Mouse (Mus musculus) limb, embryonic 13.5 days (tissue): ENCODE measurements at regions not wholly inside any gene's neighbourhood (a gene's known extent, or its start where the extent isn't known, plus 50 kb on each side); places are given as distances from the start of the nearest gene placed in this dataset.
"Not testable (repeated sequence)": the region's sequence is repeated elsewhere in the genome, so short reads cannot be mapped to it uniquely, and the experiment has no call there.

Source experiments
- ATAC-seq: fragments of 200-750 bp; cut with Nextera tagmentation; 2 replicates; pipeline ENCODE4 v1.8.0; 2017; ENCODE audit warnings: low read depth, moderate number of reproducible peaks, moderate TSS enrichment; ENCODE audit not compliant: low FRiP score
- H3K27ac ChIP-seq: fragments of 300-500 bp; sonication (generic); 2 replicates; pipeline ENCODE4 v1.5.1; 2015; ENCODE audit warnings: inconsistent platforms, mild to moderate bottlenecking, moderate library complexity
- H3K27me3 ChIP-seq: fragments of 300-500 bp; sonication (generic); 2 replicates; pipeline ENCODE4 v1.6.1; 2015; ENCODE audit warnings: mild to moderate bottlenecking, inconsistent platforms
- H3K36me3 ChIP-seq: fragments of 300-500 bp; sonication (generic); 2 replicates; pipeline ENCODE4 v1.6.1; 2015; ENCODE audit warnings: inconsistent platforms, mild to moderate bottlenecking, moderate library complexity
- H3K4me1 ChIP-seq: fragments of 300-500 bp; sonication (generic); 2 replicates; pipeline ENCODE4 v1.6.1; 2015; ENCODE audit warnings: inconsistent platforms
- H3K4me2 ChIP-seq: fragments of 300-500 bp; sonication (generic); replicated peaks from 2 replicates; pipeline ENCODE4 v1.6.1; 2015; ENCODE audit warnings: inconsistent platforms, mild to moderate bottlenecking, moderate library complexity
- H3K4me3 ChIP-seq: fragments of 300-500 bp; sonication (generic); 2 replicates; pipeline ENCODE4 v1.5.1; 2015; ENCODE audit warnings: moderate library complexity, mild to moderate bottlenecking, inconsistent platforms
- H3K9ac ChIP-seq: fragments of 300-500 bp; sonication (generic); 2 replicates; pipeline ENCODE4 v1.6.1; 2015; ENCODE audit warnings: mild to moderate bottlenecking, inconsistent platforms
- H3K9me3 ChIP-seq: fragments of 300-500 bp; sonication (generic); 2 replicates; pipeline ENCODE4 v1.6.1; 2016; ENCODE audit warnings: inconsistent platforms
- WGBS: fragments of 180-500 bp; shearing (Covaris S2); methylation state at CpG from one replicate; pipeline ENCODE4 v1.1.7; 2015; 5-methylcytosine and 5-hydroxymethylcytosine counted together

- H3K4me3 ChIP-seq, result no peak overlapping the region
- H3K4me2 ChIP-seq, result no peak overlapping the region
- no peaks in the 10 kb centered on the region for H3K9me3 ChIP-seq
- no peak overlapping the region for H3K27ac ChIP-seq
- ATAC-seq, result no peak
- no peaks in the 10 kb centered on the region for H3K27me3 ChIP-seq
- WGBS, result 61% methylated on average over 3 of the region's 3 CpGs
- H3K9ac ChIP-seq, result no peak overlapping the region
- no peaks in the 10 kb centered on the region for H3K36me3 ChIP-seq
- no peaks in the 10 kb centered on the region for H3K4me1 ChIP-seq
Measured at GRCm38 (mm10) chr10:3192291-3192690, 75.3 kb downstream of the H60c start.

- no peaks in the 10 kb centered on the region for H3K36me3 ChIP-seq
- no peak overlapping the region for H3K4me2 ChIP-seq
- no peak for ATAC-seq
- 84% methylated on average over 4 of the region's 4 CpGs for WGBS
- H3K4me3 ChIP-seq, result no peak overlapping the region
- no peak overlapping the region for H3K9ac ChIP-seq
- no peak overlapping the region for H3K27ac ChIP-seq
- no peaks in the 10 kb centered on the region for H3K9me3 ChIP-seq
- H3K27me3 ChIP-seq, result no peaks in the 10 kb centered on the region
- no peaks in the 10 kb centered on the region for H3K4me1 ChIP-seq
Measured at GRCm38 (mm10) chr10:3188361-3188760, 79.2 kb downstream of the H60c start.

GRCm38 (mm10) chr10:3180103-3180502 lies 87.5 kb downstream of the H60c start:
- no peaks in the 10 kb centered on the region for H3K36me3 ChIP-seq
- no peak overlapping the region for H3K9ac ChIP-seq
- no peaks in the 10 kb centered on the region for H3K27me3 ChIP-seq
- no peak overlapping the region for H3K4me2 ChIP-seq
- ATAC-seq, result no peak
- H3K27ac ChIP-seq, result no peak overlapping the region
- no peaks in the 10 kb centered on the region for H3K4me1 ChIP-seq
- no peak overlapping the region for H3K4me3 ChIP-seq
- peaks cover 5% of the 10 kb centered on the region; the same call in 1 of the 2 replicates for H3K9me3 ChIP-seq

- no peaks in the 10 kb centered on the region for H3K36me3 ChIP-seq
- ATAC-seq, result no peak
- H3K9ac ChIP-seq, result no peak overlapping the region
- H3K4me2 ChIP-seq, result no peak overlapping the region
- no peak overlapping the region for H3K27ac ChIP-seq
- H3K27me3 ChIP-seq, result no peaks in the 10 kb centered on the region
- H3K9me3 ChIP-seq, result 0 out of 2 replicates have a peak, but pooled peaks cover 4% of the 10 kb centered on the region
- no peak overlapping the region for H3K4me3 ChIP-seq
- H3K4me1 ChIP-seq, result no peaks in the 10 kb centered on the region
Measured at GRCm38 (mm10) chr10:3173601-3174000, 94.0 kb downstream of the H60c start.

- not testable (repeated sequence) for H3K4me1 ChIP-seq, H3K4me3 ChIP-seq, H3K36me3 ChIP-seq, H3K27ac ChIP-seq, H3K9me3 ChIP-seq, H3K9ac ChIP-seq, H3K27me3 ChIP-seq, ATAC-seq, H3K4me2 ChIP-seq
- WGBS, result 80% methylated on average over 4 of the region's 4 CpGs
Measured at GRCm38 (mm10) chr10:3172927-3173326, 94.6 kb downstream of the H60c start.

- Histone ChIP-seq H3K9me3 (0 out of 2 replicates have a peak, but pooled peaks cover 4% of the 10 kb centered on the region), H3K27me3 (no peaks in the 10 kb centered on the region), H3K4me2 (no peak overlapping the region), H3K4me1 (no peaks in the 10 kb centered on the region), H3K36me3 (no peaks in the 10 kb centered on the region), H3K4me3 (no peak overlapping the region), H3K9ac (no peak overlapping the region), H3K27ac (no peak overlapping the region)
- 93% methylated on average over 1 of the region's 1 CpGs for WGBS
- no peak for ATAC-seq
Measured at GRCm38 (mm10) chr10:3172257-3172656, 95.3 kb downstream of the H60c start.

GRCm38 (mm10) chr10:3171366-3171765 lies 96.2 kb downstream of the H60c start:
- Histone ChIP-seq H3K4me1 (no peaks in the 10 kb centered on the region), H3K27me3 (no peaks in the 10 kb centered on the region), H3K9me3 (0 out of 2 replicates have a peak, but pooled peaks cover 4% of the 10 kb centered on the region), H3K4me2 (no peak overlapping the region), H3K9ac (no peak overlapping the region), H3K36me3 (no peaks in the 10 kb centered on the region), H3K27ac (no peak overlapping the region), H3K4me3 (no peak overlapping the region)
- ATAC-seq, result no peak
- WGBS, result 90% methylated on average over 5 of the region's 5 CpGs

- Histone ChIP-seq H3K4me1 (no peaks in the 10 kb centered on the region), H3K9me3 (no peaks in the 10 kb centered on the region), H3K27me3 (no peaks in the 10 kb centered on the region), H3K36me3 (no peaks in the 10 kb centered on the region), H3K4me2 (no peak overlapping the region), H3K9ac (no peak overlapping the region), H3K27ac (no peak overlapping the region), H3K4me3 (no peak overlapping the region)
- ATAC-seq, result no peak
- 79% methylated on average over 3 of the region's 4 CpGs for WGBS
Measured at GRCm38 (mm10) chr10:3155542-3155941, 112.0 kb downstream of the H60c start.

GRCm38 (mm10) chr10:3148171-3148570 lies 119.4 kb downstream of the H60c start:
- no peak for ATAC-seq
- Histone ChIP-seq H3K9ac (no peak overlapping the region), H3K27me3 (no peaks in the 10 kb centered on the region), H3K4me3 (no peak overlapping the region), H3K36me3 (no peaks in the 10 kb centered on the region), H3K4me2 (no peak overlapping the region), H3K4me1 (no peaks in the 10 kb centered on the region), H3K27ac (no peak overlapping the region), H3K9me3 (peaks cover 16% of the 10 kb centered on the region)
- WGBS, result 84% methylated on average over 4 of the region's 4 CpGs

- Histone ChIP-seq H3K27me3 (no peaks in the 10 kb centered on the region), H3K4me3 (no peak overlapping the region), H3K4me1 (no peaks in the 10 kb centered on the region), H3K27ac (no peak overlapping the region), H3K4me2 (no peak overlapping the region), H3K36me3 (no peaks in the 10 kb centered on the region), H3K9me3 (peaks cover 14% of the 10 kb centered on the region), H3K9ac (no peak overlapping the region)
- no peak for ATAC-seq
- 88% methylated on average over 4 of the region's 4 CpGs for WGBS
Measured at GRCm38 (mm10) chr10:3139306-3139705, 128.3 kb downstream of the H60c start.

GRCm38 (mm10) chr10:3127491-3127890 lies 140.1 kb downstream of the H60c start:
- no peaks in the 10 kb centered on the region for H3K4me1 ChIP-seq
- H3K9ac ChIP-seq, result no peak overlapping the region
- H3K27ac ChIP-seq, result no peak overlapping the region
- H3K4me2 ChIP-seq, result no peak overlapping the region
- peaks cover 68% of the 10 kb centered on the region for H3K9me3 ChIP-seq
- H3K27me3 ChIP-seq, result no peaks in the 10 kb centered on the region
- H3K4me3 ChIP-seq, result no peak overlapping the region
- ATAC-seq, result no peak
- WGBS, result 73% methylated on average over 1 of the region's 1 CpGs
- no peaks in the 10 kb centered on the region for H3K36me3 ChIP-seq

GRCm38 (mm10) chr10:3117451-3118070 lies 150.0 kb downstream of the H60c start:
- no peak overlapping the region for H3K27ac ChIP-seq
- no peaks in the 10 kb centered on the region for H3K27me3 ChIP-seq
- 92% methylated on average over 3 of the region's 3 CpGs for whole genome bisulfite sequencing
- H3K9me3 ChIP-seq, result peaks cover 84% of the 10 kb centered on the region
- no peak overlapping the region for H3K4me2 ChIP-seq
- no peak overlapping the region for H3K9ac ChIP-seq
- no peaks in the 10 kb centered on the region for H3K4me1 ChIP-seq
- no peak overlapping the region for H3K4me3 ChIP-seq
- no peaks in the 10 kb centered on the region; the same call in 1 of the 2 replicates for H3K36me3 ChIP-seq
- no peak for ATAC-seq

- ATAC-seq, H3K27me3 ChIP-seq, H3K27ac ChIP-seq, H3K4me1 ChIP-seq, H3K4me3 ChIP-seq, H3K4me2 ChIP-seq, H3K36me3 ChIP-seq, H3K9ac ChIP-seq: not testable (repeated sequence)
- 89% methylated on average over 3 of the region's 8 CpGs for WGBS
- peaks cover 59% of the 10 kb centered on the region for H3K9me3 ChIP-seq
Measured at GRCm38 (mm10) chr10:3114421-3114820, 153.2 kb downstream of the H60c start.
